Mouse (Mus musculus) liver, adult 2 months (tissue): ENCODE measurements at regions not wholly inside any gene's neighbourhood (a gene's known extent, or its start where the extent isn't known, plus 50 kb on each side); places are given as distances from the start of the nearest gene placed in this dataset.

Experiments
- DNase-seq: peaks from one replicate; pipeline ENCODE4 v3.0.0-alpha.2; 2011; ENCODE audit warnings: low read depth, low spot score; ENCODE audit errors: extremely low read depth
- H3K27ac ChIP-seq: fragments of 200-500 bp; replicated peaks from 2 replicates; pipeline ENCODE4 v1.5.1; 2012; ENCODE audit warnings: low read depth, mild to moderate bottlenecking, control low read depth, inconsistent platforms, low read length; ENCODE audit not compliant: insufficient read depth
- H3K27me3 ChIP-seq: fragments of 200-500 bp; 2 replicates; pipeline ENCODE4 v1.6.1; 2012; ENCODE audit warnings: mild to moderate bottlenecking, moderate library complexity, low read length, inconsistent platforms; ENCODE audit not compliant: control insufficient read depth, insufficient read depth
- H3K36me3 ChIP-seq: fragments of 200-500 bp; 2 replicates; pipeline ENCODE4 v1.6.1; 2012; ENCODE audit warnings: low read length, inconsistent platforms; ENCODE audit not compliant: control insufficient read depth, insufficient read depth
- H3K4me1 ChIP-seq: fragments of 200-500 bp; 2 replicates; pipeline ENCODE4 v1.6.1; 2011; ENCODE audit warnings: low read length; ENCODE audit not compliant: control insufficient read depth, insufficient read depth
- H3K4me3 ChIP-seq: fragments of 200-500 bp; 2 replicates; pipeline ENCODE4 v1.5.1; 2011; ENCODE audit warnings: low read depth, mild to moderate bottlenecking, control low read depth, low read length, moderate library complexity; ENCODE audit not compliant: insufficient read depth
- H3K79me2 ChIP-seq: fragments of 200-500 bp; 2 replicates; pipeline ENCODE4 v1.6.1; 2012; ENCODE audit warnings: inconsistent platforms, mild to moderate bottlenecking, low read length, moderate library complexity; ENCODE audit not compliant: control insufficient read depth, insufficient read depth
- H3K9ac ChIP-seq: fragments of 200-500 bp; 2 replicates; pipeline ENCODE4 v1.6.1; 2012; ENCODE audit warnings: low read depth, mild to moderate bottlenecking, control low read depth, inconsistent platforms, low read length
- CTCF ChIP-seq: fragments of 200-500 bp; IDR thresholded peaks from 2 replicates; pipeline ENCODE4 v1.5.1; 2011; ENCODE audit warnings: low read depth, low read length, control low read depth
- POLR2A ChIP-seq: fragments of 200-500 bp; IDR thresholded peaks from 2 replicates; pipeline ENCODE4 v1.6.1; 2011; ENCODE audit warnings: low read length, control low read depth; ENCODE audit not compliant: insufficient read depth; ENCODE audit errors: extremely low read depth
- WGBS: fragments of 180-500 bp; shearing (Covaris S2); methylation state at CpG from one replicate; pipeline ENCODE4 v1.1.7; 2018; 5-methylcytosine and 5-hydroxymethylcytosine counted together

DNA sequence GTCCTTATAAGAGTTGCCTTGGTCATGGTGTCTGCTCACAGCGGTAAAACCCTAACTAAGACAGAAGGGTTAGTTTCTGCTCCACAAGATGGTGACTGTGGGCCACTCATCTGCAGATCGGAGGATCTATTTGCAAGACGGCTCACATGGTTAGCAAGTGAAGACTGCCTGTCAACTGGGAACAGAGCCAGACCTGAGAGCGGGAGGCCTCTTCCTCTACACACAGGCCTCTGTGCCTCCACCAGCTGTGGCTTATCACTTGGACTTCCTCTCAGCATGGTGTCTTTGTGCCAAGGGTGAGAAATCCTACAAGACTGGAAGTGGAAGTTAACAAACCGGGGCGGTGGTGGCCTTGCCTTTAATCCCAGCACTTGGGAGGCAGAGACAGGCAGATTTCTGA, 126.1 kb downstream of the Zfp36l2 start:
- peak; percentile 50 for DNase-seq
- no peaks in the 10 kb centered on the region for H3K27me3 ChIP-seq
- no peak overlapping the region for H3K27ac ChIP-seq
- no peak overlapping the region for H3K4me3 ChIP-seq
- 69% methylated on average over 6 of the region's 6 CpGs for WGBS
- H3K36me3 ChIP-seq = no peaks in the 10 kb centered on the region
- no peak overlapping the region for H3K9ac ChIP-seq
- TF ChIP-seq POLR2A = no peak
- no peak for TF ChIP-seq CTCF
- no peaks in the 10 kb centered on the region for H3K79me2 ChIP-seq
- H3K4me1 ChIP-seq = no peaks in the 10 kb centered on the region; the same call in 1 of the 2 replicates

GRCm38 (mm10) chr17:84056469-84056868, 131.3 kb downstream of the Zfp36l2 start:
- Histone ChIP-seq H3K27me3 (no peaks in the 10 kb centered on the region), H3K4me3 (no peak overlapping the region), H3K36me3 (no peaks in the 10 kb centered on the region), H3K9ac (no peak overlapping the region), H3K79me2 (no peaks in the 10 kb centered on the region), H3K27ac (peak overlapping the region; percentile 15; the same call in 1 of the 2 replicates), H3K4me1 (no peaks in the 10 kb centered on the region; the same call in 1 of the 2 replicates)
- no peak for DNase-seq
- WGBS = 77% methylated on average over 4 of the region's 4 CpGs
- TF ChIP-seq CTCF = no peak
- TF ChIP-seq POLR2A = no peak

DNA sequence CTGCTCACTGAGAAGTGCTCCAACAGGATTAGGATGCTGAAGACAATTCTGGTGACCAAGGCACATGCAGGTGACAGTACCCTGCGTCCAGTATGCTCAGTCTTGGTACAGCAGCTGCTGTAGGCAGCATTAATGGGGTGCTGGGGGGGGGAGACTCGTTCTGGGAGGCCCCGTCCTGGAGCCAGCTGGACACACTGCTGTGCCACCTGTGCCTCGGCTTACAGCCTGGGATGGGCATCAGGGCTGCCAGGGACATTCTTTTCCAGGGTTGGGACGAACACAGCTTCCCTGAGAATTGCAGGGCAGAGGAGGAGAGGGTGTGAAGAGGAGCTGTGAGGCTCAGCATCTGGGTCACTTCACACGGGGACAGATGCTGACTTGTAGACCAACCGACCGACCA, 135.3 kb downstream of the Zfp36l2 start:
- no peak for DNase-seq
- Histone ChIP-seq H3K79me2 (no peaks in the 10 kb centered on the region), H3K27me3 (no peaks in the 10 kb centered on the region), H3K4me1 (no peaks in the 10 kb centered on the region; the same call in 1 of the 2 replicates), H3K27ac (no peak overlapping the region), H3K9ac (no peak overlapping the region), H3K4me3 (no peak overlapping the region), H3K36me3 (no peaks in the 10 kb centered on the region)
- TF ChIP-seq CTCF (no peak), POLR2A (no peak)
- WGBS = 88% methylated on average over 8 of the region's 8 CpGs

- TF ChIP-seq CTCF (no peak), POLR2A (no peak)
- no peak for DNase-seq
- Histone ChIP-seq H3K27me3 (no peaks in the 10 kb centered on the region), H3K27ac (no peak overlapping the region), H3K4me3 (no peak overlapping the region), H3K36me3 (no peaks in the 10 kb centered on the region), H3K79me2 (no peaks in the 10 kb centered on the region), H3K9ac (no peak overlapping the region), H3K4me1 (no peaks in the 10 kb centered on the region)
- WGBS = 95% methylated on average over 9 of the region's 9 CpGs
Observed at GRCm38 (mm10) chr17:84051212-84051611, 136.5 kb downstream of the Zfp36l2 start.

DNA sequence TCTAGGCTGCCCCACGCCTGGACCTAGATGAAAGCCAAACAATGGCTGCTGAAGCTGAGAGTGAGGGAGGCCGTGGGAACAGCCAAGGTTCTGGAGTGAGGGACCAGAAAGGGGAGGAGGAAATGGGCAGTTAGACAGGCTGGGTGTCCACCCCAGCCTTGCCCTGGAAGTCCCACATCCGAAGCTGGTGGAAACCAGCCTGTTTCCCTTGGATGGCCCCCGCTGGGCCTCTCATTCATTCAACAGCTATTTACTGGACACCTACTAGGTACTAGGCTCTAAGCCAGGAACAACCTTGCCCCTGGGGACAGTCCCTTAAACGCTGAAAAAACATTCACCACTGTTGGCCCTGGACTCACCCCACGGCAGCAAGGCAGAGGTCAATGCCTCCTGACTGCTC, 139.2 kb downstream of the Zfp36l2 start:
- peak; percentile 52 for DNase-seq
- no peaks in the 10 kb centered on the region for H3K4me1 ChIP-seq
- H3K4me3 ChIP-seq = no peak overlapping the region
- H3K9ac ChIP-seq = no peak overlapping the region
- no peaks in the 10 kb centered on the region for H3K27me3 ChIP-seq
- no peak overlapping the region for H3K27ac ChIP-seq
- H3K79me2 ChIP-seq = no peaks in the 10 kb centered on the region
- H3K36me3 ChIP-seq = no peaks in the 10 kb centered on the region
- TF ChIP-seq POLR2A = no peak
- TF ChIP-seq CTCF = no peak
- 26% methylated on average over 6 of the region's 6 CpGs for WGBS

DNA sequence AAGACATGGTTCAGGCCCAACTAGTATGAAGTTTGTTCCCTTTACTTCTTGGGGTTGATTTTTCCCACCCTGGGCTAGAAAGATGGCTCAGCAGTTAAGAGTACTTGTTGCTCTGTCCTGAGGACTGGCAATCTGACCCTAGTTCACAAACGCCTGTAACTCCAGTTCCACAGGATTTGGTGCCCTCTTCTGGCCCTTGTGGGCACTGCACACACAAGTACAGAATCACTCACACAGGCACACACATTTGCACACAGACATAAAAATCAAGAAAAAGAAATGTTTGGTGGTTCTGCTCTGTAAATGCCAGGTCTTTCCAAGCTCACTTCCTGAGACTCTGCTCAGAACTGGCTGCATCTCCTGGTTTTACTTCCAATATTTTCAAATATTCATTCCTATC, 140.2 kb downstream of the Zfp36l2 start:
- H3K27me3 ChIP-seq = no peaks in the 10 kb centered on the region
- no peak overlapping the region for H3K9ac ChIP-seq
- TF ChIP-seq CTCF (peak; percentile 17; the same call in 1 of the 2 replicates), POLR2A (no peak)
- H3K4me3 ChIP-seq = no peak overlapping the region
- H3K36me3 ChIP-seq = no peaks in the 10 kb centered on the region
- H3K79me2 ChIP-seq = no peaks in the 10 kb centered on the region
- no peak for DNase-seq
- no peaks in the 10 kb centered on the region for H3K4me1 ChIP-seq
- no peak overlapping the region for H3K27ac ChIP-seq
- 100% methylated on average over 1 of the region's 1 CpGs for WGBS
